Comparison of ENCODE assay signal across 12 mouse cellular contexts in the genomic region with DNA sequence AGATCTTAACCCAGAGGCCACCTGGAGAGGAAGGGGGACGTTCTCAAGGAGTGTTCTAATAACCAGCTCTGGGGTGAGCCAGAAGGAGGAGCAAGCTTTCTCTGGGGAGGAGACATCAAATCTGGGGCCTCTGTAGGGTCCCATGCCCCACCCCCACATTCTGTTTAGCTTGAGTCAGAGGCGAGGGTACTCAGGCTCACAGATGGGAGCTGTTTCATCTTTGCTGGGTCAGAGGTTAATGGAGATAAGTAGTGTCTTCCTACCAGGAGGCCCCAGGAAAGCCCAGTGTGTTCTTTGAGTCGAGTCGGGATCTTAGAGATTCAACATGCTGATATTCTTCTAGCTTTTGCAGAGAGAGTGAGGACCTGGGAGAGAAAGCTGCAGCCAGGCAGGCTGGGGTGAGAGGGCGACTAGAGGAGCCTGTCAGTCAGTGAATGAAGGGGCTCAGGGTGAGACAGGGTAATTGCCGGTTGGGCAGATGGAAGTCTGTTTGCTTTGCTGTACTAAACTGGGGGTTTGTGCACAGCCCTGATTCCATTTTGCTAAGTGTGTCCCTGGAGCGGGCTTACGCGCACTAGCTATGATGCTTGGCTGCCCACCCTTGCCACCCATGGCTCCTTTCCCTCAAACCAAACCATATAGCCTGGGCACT.
DNase-seq lines count a peak whose midpoint lies in the region; ATAC-seq lines count a peak whose summit lies in the region.
"Had no signal": no experiment of that assay in that cellular context is flagged by ENCODE, and none has a peak within 500 bp of the region (broad histone marks: within the 10 kb centered on the region; RNA-seq: fewer than 3 reads in every experiment).

No protein-coding gene starts in this region.

- 20% methylated on average over 9 of the region's 9 CpGs for WGBS in kidney, embryonic 15.5 days
- 34% methylated on average over 9 of the region's 9 CpGs for WGBS in forebrain, embryonic 11.5 days
- WGBS in midbrain, embryonic 13.5 days = 32% methylated on average over 9 of the region's 9 CpGs

- H3K4me3 ChIP-seq in kidney, embryonic 15.5 days (replicated peaks) = no peak overlapping the region
- no peak overlapping the region for H3K4me3 ChIP-seq in forebrain, embryonic 11.5 days (ENCODE audit: low read depth, low read length)
- H3K4me3 ChIP-seq in midbrain, embryonic 13.5 days (replicated peaks) = no peak overlapping the region

- H3K27me3 ChIP-seq in kidney, embryonic 15.5 days = 0 out of 2 replicates have a peak, but pooled peaks cover 3% of the 10 kb centered on the region
- H3K27me3 ChIP-seq in forebrain, embryonic 11.5 days (ENCODE audit: control insufficient read depth, insufficient read depth, low read length) = no peaks in the 10 kb centered on the region
- no peaks in the 10 kb centered on the region for H3K27me3 ChIP-seq in midbrain, embryonic 13.5 days

- H3K4me2 ChIP-seq in kidney, embryonic 15.5 days = no peak overlapping the region
- no peak overlapping the region for H3K4me2 ChIP-seq in forebrain, embryonic 11.5 days (ENCODE audit: low read depth, low read length, severe bottlenecking)
- no peak overlapping the region for H3K4me2 ChIP-seq in midbrain, embryonic 13.5 days (replicated peaks)

- no peak for DNase-seq in kidney, adult 8-10 months
- peak; percentile 87 for DNase-seq in embryo, embryonic 10.5 days (ENCODE audit: low spot score)
- DNase-seq in forebrain, embryonic 11.5 days (ENCODE audit: low spot score) = no peak
- no peak for DNase-seq in left cerebral cortex, adult 18-20 months (ENCODE audit: low spot score in 2 of 2)
- no peak for DNase-seq in frontal cortex, postnatal 36 days (ENCODE audit: low spot score in 2 of 2)
- no peak for DNase-seq in cerebellum, adult 9-11 months
- DNase-seq: cerebellum, postnatal 25 days; gastrocnemius, postnatal 36 days; kidney, adult 18-20 months; lung, postnatal 10 days had no signal

- H3K9me3 ChIP-seq in kidney, embryonic 15.5 days (replicated peaks) = no peaks in the 10 kb centered on the region
- no peaks in the 10 kb centered on the region for H3K9me3 ChIP-seq in forebrain, embryonic 11.5 days (ENCODE audit: control insufficient read depth, low read length)
- H3K9me3 ChIP-seq in midbrain, embryonic 13.5 days = no peaks in the 10 kb centered on the region

- H3K4me1 ChIP-seq in kidney, embryonic 15.5 days = peaks cover 41% of the 10 kb centered on the region
- 0 out of 2 replicates have a peak, but pooled peaks cover 4% of the 10 kb centered on the region for H3K4me1 ChIP-seq in forebrain, embryonic 11.5 days (replicated peaks; ENCODE audit: control insufficient read depth, insufficient read depth, low read length)
- H3K4me1 ChIP-seq in midbrain, embryonic 13.5 days (replicated peaks) = peaks cover 29% of the 10 kb centered on the region

- peak; percentile 57 for ATAC-seq in kidney, embryonic 15.5 days (replicated peaks; ENCODE audit: low FRiP score)
- peak; percentile 53; the same call in 1 of the 2 replicates for ATAC-seq in forebrain, embryonic 11.5 days (replicated peaks; ENCODE audit: low FRiP score)
- ATAC-seq in midbrain, embryonic 13.5 days = 0 out of 2 replicates have a peak, but pooled peaks have one; percentile 21

- H3K27ac ChIP-seq in kidney, embryonic 15.5 days = peak overlapping the region; percentile 30; the same call in 1 of the 2 replicates
- H3K27ac ChIP-seq in forebrain, embryonic 11.5 days (ENCODE audit: low read depth, low read length) = no peak overlapping the region
- 0 out of 2 replicates have a peak overlapping the region, but pooled peaks have one; percentile 30 for H3K27ac ChIP-seq in midbrain, embryonic 13.5 days

- no peak overlapping the region for H3K9ac ChIP-seq in kidney, embryonic 15.5 days
- H3K9ac ChIP-seq in forebrain, embryonic 11.5 days (ENCODE audit: low read length) = no peak overlapping the region
- no peak overlapping the region for H3K9ac ChIP-seq in midbrain, embryonic 13.5 days (replicated peaks)

- no peaks in the 10 kb centered on the region for H3K36me3 ChIP-seq in kidney, embryonic 15.5 days
- H3K36me3 ChIP-seq in forebrain, embryonic 11.5 days (ENCODE audit: control insufficient read depth, insufficient read depth, low read length) = no peaks in the 10 kb centered on the region
- no peaks in the 10 kb centered on the region for H3K36me3 ChIP-seq in midbrain, embryonic 13.5 days
